Mouse (Mus musculus) cerebellum, postnatal 4 days (tissue): ENCODE data around the gene Fam208b.
"Not testable (repeated sequence)": the region's sequence is repeated elsewhere in the genome, so short reads cannot be mapped to it uniquely, and the experiment has no call there.

Experiments used
- DNase-seq, 2 experiments: peaks; one replicate each; pipeline ENCODE4 v3.0.0; 2022; ENCODE audit warnings: low spot score in 2 of 2, mixed read lengths in 1 of 2

The Fam208b gene

GRCm38 (mm10) chr13:3519357-3519756 lies 91.6 kb downstream of the Fam208b start:
- not testable (repeated sequence) for DNase-seq
